Mouse (Mus musculus) embryonic facial prominence, embryonic 15.5 days (tissue): Measurements from ENCODE around the gene Vgll1. TPM values are rescaled to one million over a fixed set of nuclear protein-coding genes. Genes with fewer than 3 reads are reported as not detected.

Source experiments
- ATAC-seq: fragments of 200-750 bp; cut with Nextera tagmentation; 2 replicates; pipeline ENCODE4 v1.8.0; 2017; ENCODE audit warnings: low read depth, moderate TSS enrichment; ENCODE audit not compliant: insufficient number of reproducible peaks, low FRiP score, low TSS enrichment
- H3K27ac ChIP-seq: fragments of 300-500 bp; sonication (generic); replicated peaks from 2 replicates; pipeline ENCODE4 v1.5.1; 2015; ENCODE audit warnings: mild to moderate bottlenecking, inconsistent platforms
- H3K27me3 ChIP-seq: fragments of 300-500 bp; sonication (generic); 2 replicates; pipeline ENCODE4 v1.6.1; 2015; ENCODE audit warnings: inconsistent platforms
- H3K36me3 ChIP-seq: fragments of 300-500 bp; sonication (generic); 2 replicates; pipeline ENCODE4 v1.6.1; 2015; ENCODE audit warnings: mild to moderate bottlenecking, inconsistent platforms
- H3K4me1 ChIP-seq: fragments of 300-500 bp; sonication (generic); 2 replicates; pipeline ENCODE4 v1.6.1; 2015; ENCODE audit warnings: inconsistent platforms
- H3K4me2 ChIP-seq: fragments of 300-500 bp; sonication (generic); replicated peaks from 2 replicates; pipeline ENCODE4 v1.6.1; 2015; ENCODE audit warnings: mild to moderate bottlenecking, inconsistent platforms
- H3K4me3 ChIP-seq: fragments of 300-500 bp; sonication (generic); replicated peaks from 2 replicates; pipeline ENCODE4 v1.5.1; 2015; ENCODE audit warnings: mild to moderate bottlenecking, inconsistent platforms
- H3K9ac ChIP-seq: fragments of 300-500 bp; sonication (generic); 2 replicates; pipeline ENCODE4 v1.6.1; 2015; ENCODE audit warnings: inconsistent platforms
- H3K9me3 ChIP-seq: fragments of 300-500 bp; sonication (generic); replicated peaks from 2 replicates; pipeline ENCODE4 v1.6.1; 2016; ENCODE audit warnings: inconsistent platforms
- whole genome bisulfite sequencing: fragments of 180-500 bp; shearing (Covaris S2); methylation state at CpG from one replicate; pipeline ENCODE4 v1.1.7; 2015; 5-methylcytosine and 5-hydroxymethylcytosine counted together
- polyA plus RNA-seq: library from polyadenylated mRNA; unstranded; fragments of >200 nt; fragmentation: Nextera tagmentation; extraction: Ambion mirVana; gene quantifications from 2 replicates; pipeline ENCODE4 v1.2.1, GENCODE M21; 2015

Vgll1 gene
- polyA plus RNA-seq, 1 experiment from 2014 or later, result 0.35 TPM

DNA sequence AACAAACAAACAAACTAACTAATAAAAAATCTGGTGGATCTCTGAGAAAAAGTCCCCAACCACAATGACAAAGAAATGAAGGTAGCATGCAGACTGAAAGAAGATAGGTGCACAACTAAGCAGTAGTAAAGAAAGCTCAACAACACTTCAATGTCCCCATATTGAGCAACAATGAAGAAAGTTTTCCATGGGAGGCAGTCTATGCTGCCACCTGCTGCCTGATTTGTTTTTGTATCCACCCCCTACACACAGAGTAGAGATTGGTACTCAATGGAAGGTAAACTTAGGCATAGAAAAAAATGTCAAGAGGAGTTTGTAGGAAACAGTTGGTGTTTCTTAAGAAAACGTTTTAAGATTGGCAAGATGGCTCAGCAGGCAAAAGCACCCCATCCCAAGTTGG is 42.7 kb downstream of the Vgll1 start:
- 24% methylated on average over 1 of the region's 1 CpGs for WGBS
- ATAC-seq, result no peak
- no peaks in the 10 kb centered on the region for H3K36me3 ChIP-seq
- H3K9ac ChIP-seq, result no peak overlapping the region
- no peaks in the 10 kb centered on the region for H3K4me1 ChIP-seq
- H3K4me3 ChIP-seq, result no peak overlapping the region
- H3K27me3 ChIP-seq, result no peaks in the 10 kb centered on the region
- no peaks in the 10 kb centered on the region for H3K9me3 ChIP-seq
- no peak overlapping the region for H3K4me2 ChIP-seq
- no peak overlapping the region for H3K27ac ChIP-seq

- H3K9me3 ChIP-seq, result no peaks in the 10 kb centered on the region
- no peaks in the 10 kb centered on the region for H3K27me3 ChIP-seq
- ATAC-seq, result no peak
- H3K4me3 ChIP-seq, result no peak overlapping the region
- H3K4me1 ChIP-seq, result no peaks in the 10 kb centered on the region
- H3K4me2 ChIP-seq, result no peak overlapping the region
- no peak overlapping the region for H3K9ac ChIP-seq
- H3K36me3 ChIP-seq, result no peaks in the 10 kb centered on the region
- H3K27ac ChIP-seq, result no peak overlapping the region
Observed at GRCm38 (mm10) chrX:57137627-57138026, 49.7 kb downstream of the Vgll1 start.

GRCm38 (mm10) chrX:57153520-57153919 is 65.6 kb downstream of the Vgll1 start:
- no peaks in the 10 kb centered on the region for H3K27me3 ChIP-seq
- no peak overlapping the region for H3K9ac ChIP-seq
- H3K36me3 ChIP-seq, result no peaks in the 10 kb centered on the region
- no peak for ATAC-seq
- H3K4me1 ChIP-seq, result no peaks in the 10 kb centered on the region
- no peak overlapping the region for H3K27ac ChIP-seq
- no peak overlapping the region for H3K4me2 ChIP-seq
- H3K9me3 ChIP-seq, result no peaks in the 10 kb centered on the region
- 53% methylated on average over 1 of the region's 1 CpGs for WGBS
- H3K4me3 ChIP-seq, result no peak overlapping the region

Other genes with a start within 250 kb of the Vgll1 start
- not detected in 2 replicates for gene Adgrg4, start 217.9 kb upstream of the Vgll1 start, polyA plus RNA-seq
- gene Brs3, start 45.0 kb upstream of the Vgll1 start, polyA plus RNA-seq, result not detected in 2 replicates
- gene Htatsf1, start 34.5 kb upstream of the Vgll1 start, polyA plus RNA-seq, result 80.0 and 81.9 TPM in 2 replicates
- gene Cd40lg, start 124.0 kb downstream of the Vgll1 start, polyA plus RNA-seq, result not detected in 2 replicates